Mouse (Mus musculus) kidney, embryonic 14.5 days (tissue): ENCODE measurements at regions not wholly inside any gene's neighbourhood (a gene's known extent, or its start where the extent isn't known, plus 50 kb on each side); places are given as distances from the start of the nearest gene placed in this dataset.

ENCODE experiments used
- ATAC-seq: fragments of 200-750 bp; cut with Nextera tagmentation; 2 replicates; pipeline ENCODE4 v1.8.0; 2017; ENCODE audit warnings: moderate number of reproducible peaks, mild to moderate bottlenecking, moderate TSS enrichment, moderate library complexity; ENCODE audit not compliant: low FRiP score, low TSS enrichment
- H3K27ac ChIP-seq: fragments of 300-500 bp; sonication (generic); 2 replicates; pipeline ENCODE4 v1.5.1; 2014; ENCODE audit warnings: low read depth, mild to moderate bottlenecking, low read length, moderate library complexity, mixed read lengths
- H3K27me3 ChIP-seq: fragments of 300-500 bp; sonication (generic); 2 replicates; pipeline ENCODE4 v1.6.1; 2014; ENCODE audit warnings: mild to moderate bottlenecking, low read length; ENCODE audit not compliant: control insufficient read depth, insufficient read depth
- H3K36me3 ChIP-seq: fragments of 300-500 bp; sonication (generic); 2 replicates; pipeline ENCODE4 v1.6.1; 2014; ENCODE audit warnings: low read length, mixed read lengths; ENCODE audit not compliant: control insufficient read depth, insufficient read depth
- H3K4me1 ChIP-seq: fragments of 300-500 bp; sonication (generic); 2 replicates; pipeline ENCODE4 v1.6.1; 2014; ENCODE audit warnings: low read length, mixed read lengths; ENCODE audit not compliant: control insufficient read depth, insufficient read depth
- H3K4me2 ChIP-seq: fragments of 300-500 bp; sonication (generic); replicated peaks from 2 replicates; pipeline ENCODE4 v1.6.1; 2014; ENCODE audit warnings: low read depth, mild to moderate bottlenecking, low read length
- H3K4me3 ChIP-seq: fragments of 300-500 bp; sonication (generic); 2 replicates; pipeline ENCODE4 v1.5.1; 2014; ENCODE audit warnings: mild to moderate bottlenecking, low read length
- H3K9ac ChIP-seq: fragments of 300-500 bp; sonication (generic); 2 replicates; pipeline ENCODE4 v1.6.1; 2014; ENCODE audit warnings: low read depth, mild to moderate bottlenecking, low read length, moderate library complexity
- H3K9me3 ChIP-seq: fragments of 300-500 bp; sonication (generic); 2 replicates; pipeline ENCODE4 v1.6.1; 2016; ENCODE audit warnings: low read length; ENCODE audit not compliant: control insufficient read depth
- WGBS: fragments of 180-500 bp; shearing (Covaris S2); extraction: QIAGEN DNeasy Blood & Tissue Kit; methylation state at CpG from one replicate; pipeline ENCODE4 v1.1.7; 2014; 5-methylcytosine and 5-hydroxymethylcytosine counted together

DNA sequence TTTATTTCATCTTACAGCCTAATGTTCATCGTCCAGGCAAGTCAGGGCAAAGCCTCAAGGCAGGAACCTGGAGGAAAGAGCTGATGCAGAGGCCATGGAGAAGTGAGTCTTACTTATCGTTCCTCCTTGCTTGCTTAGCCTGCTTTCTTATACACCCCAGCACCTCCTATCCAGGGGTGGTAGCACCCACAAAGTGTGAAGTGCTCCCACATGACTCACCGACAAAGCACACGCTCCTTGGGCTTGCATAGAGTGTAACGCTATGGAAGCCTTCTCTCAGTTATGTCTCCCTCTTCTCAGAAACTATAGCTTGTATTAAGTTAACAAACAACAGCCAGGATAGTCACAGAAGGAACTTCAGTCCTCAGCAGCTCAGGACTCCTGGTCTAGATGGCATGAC, 225.4 kb downstream of the Rpl10-ps3 start:
- no peak overlapping the region for H3K4me3 ChIP-seq
- H3K36me3 ChIP-seq = no peaks in the 10 kb centered on the region
- no peaks in the 10 kb centered on the region for H3K9me3 ChIP-seq
- H3K27ac ChIP-seq = no peak overlapping the region
- WGBS = 90% methylated on average over 5 of the region's 5 CpGs
- no peak overlapping the region for H3K4me2 ChIP-seq
- no peak for ATAC-seq
- H3K9ac ChIP-seq = no peak overlapping the region
- H3K27me3 ChIP-seq = no peaks in the 10 kb centered on the region
- no peaks in the 10 kb centered on the region for H3K4me1 ChIP-seq

DNA sequence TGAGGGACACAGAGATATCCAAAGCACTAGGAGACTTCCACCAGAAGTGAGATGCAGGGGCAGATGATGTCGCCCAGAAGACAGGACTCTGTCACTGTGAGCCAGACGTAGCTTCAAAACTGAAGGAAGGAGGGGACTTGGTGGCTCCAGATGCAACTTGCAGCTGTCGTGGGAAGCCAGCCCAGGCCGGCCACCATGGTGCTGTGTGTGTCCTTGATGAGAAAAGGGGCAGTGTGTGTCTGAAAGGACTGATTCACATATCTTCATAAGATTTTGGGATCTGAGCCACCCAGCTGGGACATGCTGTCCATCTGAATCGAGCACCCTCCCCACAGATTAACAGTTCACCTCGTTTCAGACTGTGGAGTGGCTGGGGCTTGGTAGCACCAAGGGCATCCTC, 226.2 kb downstream of the Rpl10-ps3 start:
- H3K27ac ChIP-seq = no peak overlapping the region
- H3K9me3 ChIP-seq = no peaks in the 10 kb centered on the region
- H3K9ac ChIP-seq = no peak overlapping the region
- no peak for ATAC-seq
- no peak overlapping the region for H3K4me3 ChIP-seq
- 83% methylated on average over 6 of the region's 6 CpGs for WGBS
- no peaks in the 10 kb centered on the region for H3K4me1 ChIP-seq
- no peaks in the 10 kb centered on the region for H3K36me3 ChIP-seq
- H3K4me2 ChIP-seq = no peak overlapping the region
- no peaks in the 10 kb centered on the region for H3K27me3 ChIP-seq

DNA sequence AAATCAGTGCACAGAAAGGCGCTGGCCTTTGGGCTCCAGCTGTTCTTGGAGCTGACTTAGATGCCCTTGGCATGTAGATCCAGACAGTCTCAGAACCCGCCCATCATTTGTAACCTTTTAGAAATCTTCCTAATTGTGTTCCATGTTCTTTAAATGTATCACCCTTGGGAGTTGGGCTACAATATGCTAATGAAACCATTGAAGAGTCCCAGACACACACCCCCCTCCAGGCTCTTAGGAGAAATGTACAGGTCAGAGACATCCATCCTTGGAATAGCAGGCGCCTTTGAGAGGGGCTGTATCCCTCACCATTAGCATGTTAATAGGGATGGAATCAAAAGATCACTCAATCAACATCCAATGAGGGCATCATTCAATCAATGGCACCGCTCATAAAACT, 238.2 kb downstream of the Rpl10-ps3 start:
- H3K27ac ChIP-seq = no peak overlapping the region
- no peaks in the 10 kb centered on the region for H3K27me3 ChIP-seq
- H3K4me3 ChIP-seq = no peak overlapping the region
- no peaks in the 10 kb centered on the region for H3K4me1 ChIP-seq
- no peak overlapping the region for H3K9ac ChIP-seq
- H3K9me3 ChIP-seq = no peaks in the 10 kb centered on the region
- no peak for ATAC-seq
- H3K36me3 ChIP-seq = no peaks in the 10 kb centered on the region
- WGBS = 71% methylated on average over 4 of the region's 4 CpGs
- H3K4me2 ChIP-seq = no peak overlapping the region

DNA sequence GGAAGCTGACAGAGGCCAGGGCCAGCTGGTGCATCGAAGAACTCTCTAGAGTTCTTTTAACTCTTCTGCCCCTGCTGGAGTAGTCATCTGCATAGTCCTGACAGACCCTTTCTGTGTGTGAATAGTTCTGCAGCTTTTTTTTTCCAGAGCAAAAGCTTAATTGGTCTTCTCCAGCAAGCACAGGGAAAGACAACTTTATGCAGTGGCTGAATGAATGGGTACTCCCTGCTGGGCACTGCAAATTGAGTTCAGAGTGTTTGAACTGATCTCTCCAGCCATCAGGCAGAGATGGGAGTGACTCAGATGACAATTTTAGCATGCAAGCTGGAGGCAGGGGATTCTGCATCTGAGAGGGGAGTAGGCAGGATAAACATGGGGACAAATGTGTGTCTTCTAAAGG, 242.0 kb downstream of the Rpl10-ps3 start:
- Histone ChIP-seq H3K27ac (no peak overlapping the region), H3K9me3 (no peaks in the 10 kb centered on the region), H3K36me3 (no peaks in the 10 kb centered on the region), H3K4me3 (no peak overlapping the region), H3K9ac (no peak overlapping the region), H3K4me2 (no peak overlapping the region), H3K4me1 (no peaks in the 10 kb centered on the region), H3K27me3 (no peaks in the 10 kb centered on the region)
- 32% methylated on average over 1 of the region's 1 CpGs for WGBS
- ATAC-seq = no peak

DNA sequence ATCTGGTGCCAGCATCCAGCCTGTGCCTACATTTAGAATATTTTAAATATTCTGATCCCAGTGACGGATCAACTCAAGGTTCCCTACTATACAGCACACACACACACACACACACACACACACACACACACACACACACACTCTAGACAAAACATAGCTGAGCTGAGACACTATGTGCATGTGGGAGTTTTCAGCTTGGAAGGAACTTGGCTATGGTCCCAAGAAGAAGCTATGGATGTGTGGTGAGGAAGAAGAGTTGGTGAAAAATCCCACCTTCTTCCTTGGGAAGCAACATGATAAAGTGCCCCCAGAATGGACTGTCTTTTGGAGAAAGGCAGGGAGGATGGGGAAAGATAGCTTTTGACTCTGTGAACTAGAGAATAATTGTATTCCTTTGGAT, 243.7 kb downstream of the Rpl10-ps3 start:
- no peak for ATAC-seq
- no peaks in the 10 kb centered on the region for H3K9me3 ChIP-seq
- H3K27me3 ChIP-seq = no peaks in the 10 kb centered on the region
- WGBS = 90% methylated on average over 1 of the region's 1 CpGs
- no peak overlapping the region for H3K4me3 ChIP-seq
- no peak overlapping the region for H3K9ac ChIP-seq
- no peaks in the 10 kb centered on the region for H3K36me3 ChIP-seq
- H3K4me2 ChIP-seq = no peak overlapping the region
- H3K4me1 ChIP-seq = no peaks in the 10 kb centered on the region
- no peak overlapping the region for H3K27ac ChIP-seq

DNA sequence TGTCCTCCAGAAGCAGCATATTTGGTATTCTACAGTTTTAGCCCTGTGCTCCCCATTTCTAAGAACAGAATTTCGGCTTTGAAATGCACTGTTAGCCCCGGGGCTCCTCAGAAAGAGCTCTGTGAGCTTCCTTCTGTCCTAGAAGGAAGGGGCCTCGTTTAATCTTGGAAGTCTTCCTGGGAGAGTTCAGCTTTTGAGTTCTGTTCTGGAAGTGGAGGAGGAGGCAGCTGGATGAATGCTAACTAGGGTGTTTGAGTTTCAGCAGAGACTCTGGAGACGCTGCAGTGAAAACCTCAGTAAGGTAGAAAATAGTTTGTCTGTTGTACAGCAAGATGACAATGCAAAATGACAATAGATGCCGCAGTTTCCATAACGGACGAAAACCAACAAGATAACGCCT, 253.8 kb downstream of the Rpl10-ps3 start:
- Histone ChIP-seq H3K9ac (no peak overlapping the region), H3K27me3 (no peaks in the 10 kb centered on the region), H3K4me3 (no peak overlapping the region), H3K27ac (no peak overlapping the region), H3K4me2 (no peak overlapping the region), H3K4me1 (no peaks in the 10 kb centered on the region), H3K9me3 (no peaks in the 10 kb centered on the region), H3K36me3 (no peaks in the 10 kb centered on the region)
- WGBS = 82% methylated on average over 8 of the region's 8 CpGs
- ATAC-seq = no peak

DNA sequence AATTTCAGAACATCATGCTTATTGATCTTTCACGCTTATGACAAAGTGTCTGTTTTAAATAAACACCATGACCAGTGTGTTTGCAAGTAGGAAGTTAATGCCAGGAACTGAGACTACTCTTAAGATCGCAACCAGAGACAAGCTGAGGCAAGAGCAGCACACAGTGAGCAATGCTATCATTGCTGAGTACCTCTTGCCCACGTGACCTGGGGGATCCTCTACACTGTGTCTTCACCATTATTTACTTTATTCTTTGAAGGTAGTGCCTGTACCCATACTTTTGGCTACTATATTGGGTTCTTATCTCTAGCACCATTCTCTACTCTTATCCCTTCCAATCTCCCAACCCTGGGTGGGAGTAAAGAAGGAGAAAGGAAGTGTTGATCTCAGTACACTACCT, 254.9 kb downstream of the Rpl10-ps3 start:
- no peak for ATAC-seq
- H3K9me3 ChIP-seq = no peaks in the 10 kb centered on the region
- no peak overlapping the region for H3K4me3 ChIP-seq
- no peak overlapping the region for H3K27ac ChIP-seq
- no peak overlapping the region for H3K4me2 ChIP-seq
- H3K9ac ChIP-seq = no peak overlapping the region
- no peaks in the 10 kb centered on the region for H3K36me3 ChIP-seq
- no peaks in the 10 kb centered on the region for H3K4me1 ChIP-seq
- WGBS = 88% methylated on average over 3 of the region's 3 CpGs
- no peaks in the 10 kb centered on the region for H3K27me3 ChIP-seq

DNA sequence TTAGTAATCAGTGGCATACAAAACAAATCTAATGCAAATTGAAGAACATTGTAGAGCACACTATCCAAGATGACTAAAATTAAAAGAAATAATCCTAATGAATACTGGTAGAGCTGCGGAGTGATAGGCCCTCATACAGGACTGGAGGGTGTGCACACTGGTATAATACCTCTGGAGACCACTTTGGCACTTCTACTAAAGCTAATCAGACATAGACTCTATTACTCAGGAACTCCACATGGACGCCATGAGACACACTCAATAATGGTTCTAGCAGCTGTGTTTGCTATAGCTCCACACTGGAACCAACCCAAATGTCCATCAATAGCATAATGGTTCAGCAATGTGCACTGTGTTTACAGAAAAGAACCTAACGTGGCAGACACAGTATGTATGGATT, 264.6 kb downstream of the Rpl10-ps3 start:
- Histone ChIP-seq H3K4me1 (no peaks in the 10 kb centered on the region), H3K36me3 (no peaks in the 10 kb centered on the region), H3K4me3 (no peak overlapping the region), H3K9me3 (no peaks in the 10 kb centered on the region), H3K27me3 (no peaks in the 10 kb centered on the region), H3K4me2 (no peak overlapping the region), H3K9ac (no peak overlapping the region), H3K27ac (no peak overlapping the region)
- no peak for ATAC-seq
- 81% methylated on average over 3 of the region's 3 CpGs for WGBS

DNA sequence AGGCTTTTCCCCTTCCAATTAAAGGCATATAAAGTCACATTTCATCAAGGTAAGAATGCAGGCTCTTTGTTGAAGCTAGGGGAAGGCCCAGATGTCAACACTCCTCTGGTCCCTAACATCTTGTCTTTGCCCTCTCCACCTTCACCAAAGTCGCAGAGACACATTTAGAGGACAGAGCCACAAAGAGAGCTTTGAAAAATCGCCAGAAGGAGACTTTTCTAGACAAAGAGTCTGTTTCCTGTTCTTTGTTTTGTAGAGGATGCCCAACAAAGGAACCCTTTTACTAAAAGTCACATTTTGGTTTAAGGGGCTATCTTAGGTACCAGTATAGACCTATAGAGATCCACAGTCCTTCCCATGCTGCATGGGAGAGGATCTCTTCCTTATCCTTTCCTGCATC, 269.9 kb upstream of the Ncam1 start:
- Histone ChIP-seq H3K9ac (no peak overlapping the region), H3K27me3 (no peaks in the 10 kb centered on the region), H3K4me3 (no peak overlapping the region), H3K9me3 (no peaks in the 10 kb centered on the region), H3K27ac (no peak overlapping the region), H3K4me2 (no peak overlapping the region), H3K36me3 (no peaks in the 10 kb centered on the region), H3K4me1 (no peaks in the 10 kb centered on the region)
- ATAC-seq = no peak
- WGBS = 65% methylated on average over 2 of the region's 2 CpGs

DNA sequence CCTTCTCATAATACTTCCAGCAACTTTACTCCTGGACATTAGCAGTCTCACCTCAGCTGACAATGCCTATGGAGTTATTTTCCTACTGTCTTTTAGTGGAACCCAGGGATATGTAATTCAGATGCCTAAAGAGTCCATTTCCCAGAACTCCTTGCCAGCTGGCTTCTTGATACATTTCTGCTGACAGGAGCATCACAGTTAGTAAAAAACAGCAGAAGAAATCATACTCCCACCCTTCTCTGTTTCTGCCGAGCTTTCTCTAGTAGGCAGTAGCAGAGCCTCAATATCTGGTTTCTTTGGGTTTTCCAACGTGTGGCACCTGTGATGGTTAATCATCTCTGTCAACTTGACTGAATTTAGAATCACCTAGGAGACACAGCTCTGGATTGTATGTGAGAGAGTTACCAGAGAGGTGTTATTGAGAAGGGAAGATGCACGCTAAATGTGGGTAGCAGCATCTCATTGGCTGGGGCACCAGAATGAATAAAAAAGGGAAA, 269.1 kb upstream of the Ncam1 start:
- H3K4me3 ChIP-seq = no peak overlapping the region
- no peaks in the 10 kb centered on the region for H3K4me1 ChIP-seq
- no peaks in the 10 kb centered on the region for H3K27me3 ChIP-seq
- H3K27ac ChIP-seq = no peak overlapping the region
- 50% methylated on average over 3 of the region's 3 CpGs for WGBS
- no peak overlapping the region for H3K4me2 ChIP-seq
- no peak overlapping the region for H3K9ac ChIP-seq
- no peaks in the 10 kb centered on the region for H3K9me3 ChIP-seq
- no peaks in the 10 kb centered on the region for H3K36me3 ChIP-seq
- no peak for ATAC-seq
